Mouse (Mus musculus): ENCODE data around the gene Krt24.

Krt24 gene

DNA sequence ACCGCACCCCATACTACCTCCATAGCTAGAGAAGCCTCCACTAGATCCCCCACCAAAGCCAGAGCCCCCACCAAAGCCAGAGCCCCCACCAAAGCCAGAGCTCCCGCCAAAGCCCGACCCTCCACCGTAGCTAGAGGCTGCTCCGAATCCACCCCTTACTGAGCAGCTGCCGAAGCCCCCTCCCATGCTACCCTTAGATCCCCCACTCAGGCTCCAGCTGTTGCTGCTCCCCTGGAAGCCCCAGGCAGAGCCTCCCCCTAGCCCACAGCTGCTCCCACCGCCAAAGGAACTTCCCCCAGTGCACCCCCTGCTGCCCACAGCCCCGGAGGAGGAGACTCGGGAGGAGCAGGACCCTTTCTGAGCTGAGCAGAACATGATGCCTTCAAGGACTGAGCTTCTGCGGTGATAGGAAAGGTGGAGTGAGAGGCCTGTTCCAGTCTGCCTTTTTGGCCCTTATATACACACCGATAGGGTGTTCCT lies at the start of gene Krt24:
TSS of gene Krt24 (minus strand) at position 430 of the 480 bp plus-strand sequence.
- CTCF ChIA-PET = interaction anchor here in 3 of 4 experiments (0.6 to 1.0 kb wide), 3 partner anchors 26 to 318 kb away, joined by 3 to 9 read pairs (median 4); no protein-coding TSS in a partner anchor
- POLR2A ChIA-PET = interaction anchor here in 1 of 4 experiments (0.5 kb wide), 1 partner anchor 31 kb away, joined by 4 read pairs; no protein-coding TSS in a partner anchor

- ChIA-PET POLR2A (no interaction called here), CTCF (no interaction called here)
Measured at GRCm38 (mm10) chr11:99333426-99333825, 48.4 kb upstream of the Krt24 start.

GRCm38 (mm10) chr11:99329655-99330054 lies 44.6 kb upstream of the Krt24 start:
- CTCF ChIA-PET = no interaction called here

DNA sequence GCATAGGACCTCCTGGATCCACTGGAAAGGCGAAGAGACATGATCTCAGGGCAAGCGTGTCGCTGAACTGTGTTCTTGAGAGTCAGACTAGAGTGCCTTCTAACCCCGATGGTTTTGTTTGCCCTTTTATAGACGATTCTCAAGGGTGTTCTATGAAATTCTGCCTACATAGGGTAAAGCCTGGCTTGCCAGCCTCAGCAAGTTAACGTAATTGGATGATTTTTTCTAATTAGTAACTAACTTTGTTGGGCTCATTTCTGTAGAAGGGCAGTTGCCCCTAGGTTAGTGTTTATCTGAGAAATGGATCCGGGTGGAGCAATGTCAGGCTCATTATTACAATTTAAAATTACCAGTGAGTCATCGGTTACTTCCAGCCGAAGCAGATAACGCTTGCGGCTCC lies 37.8 kb upstream of the Krt24 start, which contains the start of gene Krt25:
TSS of gene Krt25 (minus strand) at position 101 of the 400 bp plus-strand sequence.
- ChIA-PET CTCF (interaction anchor here in 1 of 4 experiments (1.3 kb wide), 1 partner anchor 12 kb away, joined by 3 read pairs; no protein-coding TSS in a partner anchor), POLR2A (no interaction called here)

More at GRCm38 (mm10) chr11:99329655-99330054, 44.6 kb upstream of the Krt24 start:
- POLR2A ChIA-PET = no interaction called here

DNA sequence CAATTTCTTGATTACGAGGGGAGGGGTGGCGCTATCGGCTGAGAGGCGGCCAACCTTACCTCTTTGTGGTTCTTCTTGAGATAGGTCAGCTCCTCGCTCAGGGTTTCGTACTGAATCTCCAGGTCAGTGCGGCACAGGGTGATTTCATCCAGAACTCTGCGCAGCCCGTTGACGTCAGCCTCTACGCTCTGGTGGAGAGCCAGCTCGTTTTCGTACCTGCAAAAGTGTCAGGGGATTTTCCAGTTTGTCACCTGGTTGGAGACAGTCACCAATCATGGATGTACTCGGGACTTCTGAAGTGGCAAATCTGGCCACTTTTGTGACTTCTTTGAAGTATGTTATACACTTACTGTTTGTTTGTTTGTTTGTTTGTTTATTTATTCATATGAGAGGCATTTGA lies 36.0 kb upstream of the Krt24 start:
- CTCF ChIA-PET = no interaction called here
- POLR2A ChIA-PET = no interaction called here

DNA sequence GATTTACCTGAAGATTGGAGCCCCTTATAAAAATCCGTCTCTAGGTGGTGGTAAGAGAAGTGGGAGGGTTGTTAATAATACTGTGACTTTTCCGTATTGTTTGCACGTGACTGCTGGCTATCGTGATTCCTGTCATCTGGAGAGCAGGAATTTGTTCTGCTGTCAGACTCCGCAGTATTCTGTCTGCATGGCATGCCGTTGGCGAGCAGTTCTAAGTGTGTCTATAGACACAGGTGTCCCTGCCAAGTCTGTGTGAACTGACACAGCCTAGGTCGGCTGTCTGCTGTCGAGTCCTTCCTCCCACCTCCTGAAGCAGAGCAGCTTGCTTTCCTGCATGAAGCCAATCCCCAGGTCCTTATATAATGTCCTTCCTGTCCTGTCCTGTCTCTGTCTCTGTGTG lies 34.1 kb upstream of the Krt24 start:
- ChIA-PET POLR2A (no interaction called here), CTCF (interaction anchor here in 2 of 4 experiments (0.8 to 1.9 kb wide), 3 partner anchors 11 to 51 kb away, joined by 3 to 7 read pairs (median 4); no protein-coding TSS in a partner anchor)

GRCm38 (mm10) chr11:99316543-99316942 lies 31.5 kb upstream of the Krt24 start:
- POLR2A ChIA-PET = no interaction called here
- CTCF ChIA-PET = no interaction called here

- CTCF ChIA-PET = no interaction called here
- POLR2A ChIA-PET = interaction anchor here in 1 of 4 experiments (0.5 kb wide), 1 partner anchor 69 kb away, joined by 3 read pairs; no protein-coding TSS in a partner anchor
Measured at GRCm38 (mm10) chr11:99314594-99314993, 29.5 kb upstream of the Krt24 start.

- ChIA-PET POLR2A (interaction anchor here in 1 of 4 experiments (0.6 to 0.7 kb wide), 3 partner anchors 18 to 951 kb away, joined by 3 to 8 read pairs (median 3); no protein-coding TSS in a partner anchor), CTCF (interaction anchor here (0.5 to 1.9 kb wide), 48 partner anchors 12 to 1343 kb away, joined by 3 to 9 read pairs (median 3); partner anchors contain the start of genes Krt24 (in 1 of the 4), Krt25 (in 1 of the 4) and Top2a (in 1 of the 4))
Measured at GRCm38 (mm10) chr11:99310882-99311281, 25.8 kb upstream of the Krt24 start.

GRCm38 (mm10) chr11:99307579-99307978 lies 22.5 kb upstream of the Krt24 start:
- ChIA-PET POLR2A (interaction anchor here in 2 of 4 experiments (0.7 kb wide), 2 partner anchors 66 to 351 kb away, joined by 3 read pairs; partner anchors contain the start of gene Gm11563 (in 1 of the 2)), CTCF (interaction anchor here (0.5 to 1.8 kb wide), 22 partner anchors 10 to 141 kb away, joined by 3 to 10 read pairs (median 4); no protein-coding TSS in a partner anchor)

DNA sequence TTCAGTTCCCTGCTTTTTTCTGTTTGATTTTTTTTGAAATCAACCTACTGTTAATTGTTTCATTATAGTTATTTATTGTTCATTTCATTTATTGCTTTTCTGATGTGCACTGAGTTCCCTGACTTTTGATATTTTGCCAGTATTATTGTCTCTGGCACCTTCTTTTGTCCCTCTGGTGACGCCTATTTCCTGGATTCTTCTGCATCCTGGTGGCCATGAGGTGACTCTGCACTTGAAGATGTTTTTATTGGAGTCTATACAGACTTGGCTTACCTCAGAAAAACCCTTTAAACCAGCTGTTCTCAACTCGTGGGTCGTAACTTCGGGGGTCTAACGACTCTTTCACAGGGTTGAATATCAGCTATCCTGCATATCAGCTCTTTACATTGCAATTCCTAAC lies 10.0 kb upstream of the Krt24 start:
- ChIA-PET CTCF (interaction anchor here in 3 of 4 experiments (0.6 to 1.1 kb wide), 5 partner anchors 16 to 379 kb away, joined by 3 to 4 read pairs (median 3); no protein-coding TSS in a partner anchor), POLR2A (no interaction called here)

DNA sequence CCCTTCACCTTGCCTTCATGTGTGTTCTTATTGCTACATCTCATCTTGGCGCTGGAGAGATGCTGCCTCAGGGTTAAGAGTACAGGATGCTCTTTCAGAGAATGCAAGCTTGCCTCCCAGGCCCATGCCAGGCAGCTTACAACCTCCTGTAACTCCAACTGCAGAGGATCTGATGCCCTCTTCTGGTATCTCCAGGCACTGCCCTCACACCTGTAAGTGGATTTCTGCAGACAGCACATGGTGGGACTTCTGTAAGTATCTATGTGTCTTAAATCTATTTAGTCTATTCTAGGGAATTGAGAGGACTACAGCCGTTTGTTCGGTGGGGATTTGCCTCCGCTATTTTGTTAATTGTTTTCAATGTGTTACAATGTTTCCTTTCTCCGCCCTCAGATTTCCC lies 7.8 kb upstream of the Krt24 start:
- CTCF ChIA-PET = interaction anchor here (0.6 to 2.5 kb wide), 17 partner anchors 12 to 855 kb away, joined by 3 to 9 read pairs (median 4); partner anchors contain the start of gene Ccr7 (in 1 of the 4)
- POLR2A ChIA-PET = interaction anchor here in 1 of 4 experiments (0.6 kb wide), 1 partner anchor 18 kb away, joined by 8 read pairs; no protein-coding TSS in a partner anchor

GRCm38 (mm10) chr11:99284011-99284410 lies 1.1 kb downstream of the Krt24 start:
- ChIA-PET CTCF (interaction anchor here in 1 of 4 experiments (0.6 kb wide), 1 partner anchor 62 kb away, joined by 3 read pairs; no protein-coding TSS in a partner anchor), POLR2A (no interaction called here)

DNA sequence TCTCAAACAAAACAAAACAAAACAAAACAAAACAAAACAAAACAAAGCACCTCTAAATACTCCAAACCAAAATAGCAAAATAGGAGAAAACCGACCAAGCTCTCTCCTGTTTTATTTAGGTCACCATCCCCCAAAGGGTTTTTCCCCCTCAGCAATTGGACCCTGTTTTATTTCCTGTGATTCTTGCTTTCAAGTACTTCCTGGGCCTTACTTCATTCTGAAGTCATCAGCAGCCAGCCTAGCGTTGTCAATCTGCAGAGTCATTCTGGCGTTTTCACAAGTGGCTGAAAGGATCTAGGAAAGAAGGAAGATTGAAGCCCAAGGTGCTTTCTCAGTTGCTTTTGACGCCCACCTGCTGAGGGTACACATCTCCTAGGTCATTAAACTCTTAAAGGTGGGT lies 1.7 kb downstream of the Krt24 start:
- ChIA-PET CTCF (no interaction called here), POLR2A (interaction anchor here in 2 of 4 experiments (0.6 to 2.0 kb wide), 2 partner anchors 10 to 1336 kb away, joined by 3 to 5 read pairs; partner anchors contain the start of gene Nkiras2 (in 1 of the 2))

DNA sequence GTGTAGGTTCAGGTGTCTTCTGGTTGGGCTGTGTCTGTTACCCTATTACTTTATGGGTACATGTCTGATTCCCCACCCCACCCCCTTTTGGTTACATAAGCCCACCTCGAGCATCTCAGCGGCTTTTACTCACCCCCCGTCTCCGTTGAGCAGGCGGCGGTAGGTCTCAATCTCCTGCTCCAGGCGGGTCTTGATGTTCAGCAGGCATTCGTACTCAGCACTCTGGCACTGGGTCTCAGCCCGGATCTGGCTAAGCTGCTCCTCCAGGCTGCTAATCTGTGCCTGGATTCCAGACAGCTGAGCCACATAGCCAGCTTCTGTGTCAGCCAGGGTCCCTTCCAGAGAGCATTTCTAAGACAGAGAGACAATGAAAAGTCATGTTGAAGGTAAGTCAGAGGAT lies 3.9 kb downstream of the Krt24 start:
- POLR2A ChIA-PET = no interaction called here
- CTCF ChIA-PET = interaction anchor here in 1 of 4 experiments (0.5 kb wide), 1 partner anchor 12 kb away, joined by 4 read pairs; no protein-coding TSS in a partner anchor

- ChIA-PET CTCF (interaction anchor here in 1 of 4 experiments (0.7 kb wide), 1 partner anchor 13 kb away, joined by 4 read pairs; no protein-coding TSS in a partner anchor), POLR2A (interaction anchor here in 1 of 4 experiments (1.1 to 1.5 kb wide), 2 partner anchors 10 to 76 kb away, joined by 5 to 8 read pairs; no protein-coding TSS in a partner anchor)
Measured at GRCm38 (mm10) chr11:99279986-99280385, 5.1 kb downstream of the Krt24 start.

- POLR2A ChIA-PET = interaction anchor here in 2 of 4 experiments (0.7 kb wide), 2 partner anchors 11 to 34 kb away, joined by 3 read pairs; no protein-coding TSS in a partner anchor
Measured at GRCm38 (mm10) chr11:99276786-99277185, 8.3 kb downstream of the Krt24 start.

DNA sequence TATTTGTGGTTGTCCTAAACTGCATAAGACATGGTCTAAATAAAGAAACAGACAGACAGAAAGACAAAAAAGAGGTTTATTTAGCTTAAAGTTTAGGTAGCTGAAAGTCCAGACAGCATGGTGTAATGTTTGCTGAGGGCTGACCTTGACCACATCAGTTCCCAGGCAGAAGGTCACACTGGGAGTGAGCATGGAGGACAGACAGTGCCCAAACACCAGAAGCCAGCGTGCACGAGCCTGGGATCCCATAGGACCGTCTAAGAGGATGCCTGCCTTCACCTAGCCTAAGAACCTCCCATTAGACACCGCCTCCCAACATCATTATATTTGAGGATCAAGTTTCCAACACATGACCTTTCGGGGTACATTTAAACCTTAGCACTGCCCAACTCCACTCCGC lies 9.4 kb downstream of the Krt24 start:
- ChIA-PET CTCF (no interaction called here), POLR2A (no interaction called here)

More at GRCm38 (mm10) chr11:99276786-99277185, 8.3 kb downstream of the Krt24 start:
- CTCF ChIA-PET = interaction anchor here in 2 of 4 experiments (0.6 kb wide), 2 partner anchors 87 to 396 kb away, joined by 3 to 13 read pairs; no protein-coding TSS in a partner anchor

GRCm38 (mm10) chr11:99272721-99273120 lies 12.3 kb downstream of the Krt24 start:
- ChIA-PET POLR2A (interaction anchor here in 1 of 4 experiments (1.8 kb wide), 1 partner anchor 10 kb away, joined by 5 read pairs; no protein-coding TSS in a partner anchor), CTCF (interaction anchor here in 1 of 4 experiments (0.5 kb wide), 1 partner anchor 138 kb away, joined by 4 read pairs; no protein-coding TSS in a partner anchor)

DNA sequence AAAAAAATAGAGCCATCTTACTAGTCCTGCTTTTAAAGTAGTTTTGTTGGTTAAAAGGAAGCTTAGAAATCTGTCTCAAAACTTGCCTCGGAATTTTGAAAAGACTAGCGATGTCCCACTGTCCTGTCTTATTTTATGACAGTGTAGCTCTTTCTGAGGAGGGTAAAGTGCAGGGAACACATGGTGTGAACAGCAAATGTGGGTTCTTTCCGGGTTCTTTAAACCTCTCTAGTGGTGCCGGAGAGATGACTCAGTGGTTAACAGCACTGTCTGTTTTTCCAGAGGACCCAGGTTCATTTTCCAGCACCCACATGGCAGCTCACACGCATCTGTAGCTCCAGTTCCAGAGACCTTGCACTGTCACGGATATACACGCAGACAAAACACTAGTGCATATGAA lies 15.9 kb downstream of the Krt24 start:
- ChIA-PET POLR2A (interaction anchor here in 1 of 4 experiments (0.5 kb wide), 1 partner anchor 119 kb away, joined by 3 read pairs; no protein-coding TSS in a partner anchor), CTCF (interaction anchor here in 1 of 4 experiments (1.1 kb wide), 1 partner anchor 203 kb away, joined by 3 read pairs; no protein-coding TSS in a partner anchor)
